Mouse (Mus musculus): ENCODE data around the gene Slc22a14. TPM values are rescaled to one million over a fixed set of nuclear protein-coding genes. Genes with fewer than 3 reads are reported as not detected.

Gene Slc22a14
- polyA plus RNA-seq, 1 experiment from 2014 or later: not detected

DNA sequence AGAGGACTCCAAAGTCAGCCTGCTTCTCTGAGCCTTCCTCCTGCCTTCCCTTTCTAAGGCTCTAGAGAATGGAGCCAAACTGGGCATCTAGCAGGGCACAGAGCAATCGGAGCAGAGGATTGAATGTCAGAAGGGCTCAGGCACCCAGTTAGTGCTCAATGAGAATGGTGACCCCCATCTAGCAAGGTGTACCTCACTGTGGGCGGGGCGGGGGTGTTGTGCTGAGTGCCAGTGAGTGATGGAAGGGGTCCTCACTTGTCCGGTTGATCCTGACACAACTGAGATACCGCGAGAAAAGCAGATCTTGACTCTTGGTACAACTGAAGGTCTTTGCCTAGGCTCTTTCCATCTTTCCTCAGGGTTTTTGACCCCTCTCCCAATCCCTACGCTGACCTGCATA lies 26.2 kb downstream of the Slc22a14 start:
- Histone ChIP-seq H3K9ac (peak overlapping the region; percentile 78), H3K4me1 (replicated peaks) (peaks cover 46% of the 10 kb centered on the region), H3K36me3 (peaks cover 18% of the 10 kb centered on the region), H3K27ac (0 out of 2 replicates have a peak overlapping the region, but pooled peaks have one; percentile 92), H3K4me2 (peak overlapping the region; percentile 94), H3K27me3 (no peaks in the 10 kb centered on the region), H3K4me3 (replicated peaks) (peak overlapping the region; percentile 84), H3K9me3 (replicated peaks) (no peaks in the 10 kb centered on the region)
- ATAC-seq (ENCODE audit: low read depth) (no peak), DNase-seq (peak; percentile 9)
- WGBS (ENCODE audit: insufficient replicate concordance): 26% methylated on average over 7 of the region's 7 CpGs

DNA sequence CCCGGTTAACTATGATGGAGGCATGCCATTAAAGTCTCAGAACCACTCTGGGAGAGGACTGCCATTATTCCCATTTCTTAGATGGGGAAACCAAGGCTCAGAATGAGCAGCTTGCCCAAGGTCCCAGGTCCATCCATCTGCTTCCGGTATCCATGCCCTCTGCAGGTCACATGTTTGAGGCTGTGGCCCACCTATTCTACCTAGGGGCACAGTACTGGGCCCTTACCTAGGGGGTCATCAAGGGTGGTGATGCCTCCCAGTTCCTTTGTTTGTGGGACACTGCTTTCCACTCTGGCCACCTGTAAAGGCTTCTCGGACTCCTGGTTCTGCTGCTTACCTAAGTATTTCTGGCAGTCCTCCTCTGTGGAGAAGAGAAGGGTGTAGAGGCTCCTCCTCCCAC lies 27.0 kb downstream of the Slc22a14 start:
- Histone ChIP-seq H3K4me1 (replicated peaks) (peaks cover 51% of the 10 kb centered on the region), H3K9ac (no peak overlapping the region), H3K36me3 (peaks cover 10% of the 10 kb centered on the region), H3K27me3 (no peaks in the 10 kb centered on the region), H3K9me3 (replicated peaks) (no peaks in the 10 kb centered on the region), H3K4me2 (peak overlapping the region; percentile 94), H3K27ac (no peak overlapping the region), H3K4me3 (replicated peaks) (no peak overlapping the region)
- DNase-seq (no peak), ATAC-seq (ENCODE audit: low read depth) (no peak)
- 83% methylated on average over 3 of the region's 3 CpGs for WGBS (ENCODE audit: insufficient replicate concordance)

DNA sequence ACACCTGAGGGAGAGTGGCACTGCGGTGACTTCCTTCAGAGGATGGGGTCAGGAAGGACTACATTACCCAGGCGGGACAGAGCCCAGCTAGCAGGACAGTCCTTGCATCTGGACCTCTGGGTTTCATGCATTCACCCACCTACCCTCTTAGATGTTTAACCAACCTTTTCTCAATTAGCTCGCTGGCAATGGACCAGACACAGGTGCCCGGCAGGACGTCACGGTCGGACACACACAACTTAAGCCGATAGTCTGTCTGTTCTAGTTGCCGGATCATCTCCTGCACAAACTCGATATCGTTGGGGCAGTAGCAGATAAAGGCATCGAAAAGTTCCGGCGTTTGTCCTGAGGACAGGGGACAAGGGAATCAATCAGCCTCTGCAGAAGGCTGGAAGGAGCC lies 27.5 kb downstream of the Slc22a14 start:
- WGBS (ENCODE audit: insufficient replicate concordance): 90% methylated on average over 14 of the region's 14 CpGs
- ATAC-seq (ENCODE audit: low read depth): no peak
- Histone ChIP-seq H3K36me3 (peaks cover 10% of the 10 kb centered on the region; the same call in 1 of the 2 replicates), H3K27ac (no peak overlapping the region), H3K9ac (no peak overlapping the region), H3K4me1 (replicated peaks) (peaks cover 50% of the 10 kb centered on the region), H3K4me2 (no peak overlapping the region), H3K4me3 (replicated peaks) (no peak overlapping the region), H3K27me3 (no peaks in the 10 kb centered on the region), H3K9me3 (replicated peaks) (no peaks in the 10 kb centered on the region)
- DNase-seq: no peak

DNA sequence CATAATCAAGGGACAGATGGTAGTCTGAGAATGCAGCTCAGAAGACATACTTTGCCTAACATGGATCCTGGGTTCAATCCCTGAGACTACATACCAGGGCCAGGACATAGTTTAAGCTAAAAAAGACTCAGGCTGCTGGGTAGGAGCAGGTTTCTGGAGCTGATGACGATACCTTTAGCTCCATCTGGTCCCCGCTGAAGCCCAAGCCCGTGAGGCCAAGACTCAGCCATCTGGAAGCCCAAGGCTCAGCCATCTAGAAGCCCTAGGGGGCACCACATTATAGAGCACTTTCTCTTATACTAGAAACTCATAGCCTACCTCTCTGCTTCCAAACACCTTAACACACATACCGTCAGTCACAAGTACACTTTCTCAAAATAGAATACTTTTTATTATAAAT lies 29.8 kb downstream of the Slc22a14 start:
- Histone ChIP-seq H3K36me3 (peaks cover 10% of the 10 kb centered on the region; the same call in 1 of the 2 replicates), H3K9me3 (replicated peaks) (no peaks in the 10 kb centered on the region), H3K4me3 (replicated peaks) (no peak overlapping the region), H3K4me2 (no peak overlapping the region), H3K9ac (no peak overlapping the region), H3K4me1 (replicated peaks) (peaks cover 35% of the 10 kb centered on the region), H3K27ac (no peak overlapping the region), H3K27me3 (no peaks in the 10 kb centered on the region)
- DNase-seq (no peak), ATAC-seq (ENCODE audit: low read depth) (no peak)
- 84% methylated on average over 4 of the region's 4 CpGs for WGBS (ENCODE audit: insufficient replicate concordance)

DNA sequence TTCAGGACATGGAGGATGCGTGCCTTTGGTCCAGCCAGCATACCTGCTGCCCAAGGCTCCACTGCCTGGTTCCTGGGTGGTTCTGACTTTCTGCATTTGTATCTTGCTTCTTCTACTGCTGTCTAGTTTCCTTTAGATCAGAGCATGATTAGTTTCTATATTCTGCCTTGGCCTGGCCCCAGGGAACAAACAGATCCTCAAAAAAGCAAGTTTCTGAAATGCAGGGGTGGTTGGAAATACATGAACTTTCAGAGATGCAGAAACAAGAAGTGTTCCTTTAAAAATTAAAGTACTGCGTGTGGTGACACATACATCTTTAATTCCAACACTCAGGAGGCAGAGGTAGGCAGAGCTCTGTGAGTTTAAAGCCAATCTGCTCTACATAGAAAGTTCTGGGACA lies 30.5 kb downstream of the Slc22a14 start:
- Histone ChIP-seq H3K9me3 (replicated peaks) (no peaks in the 10 kb centered on the region), H3K4me3 (replicated peaks) (no peak overlapping the region), H3K9ac (no peak overlapping the region), H3K27me3 (no peaks in the 10 kb centered on the region), H3K4me1 (replicated peaks) (peaks cover 28% of the 10 kb centered on the region), H3K4me2 (0 out of 2 replicates have a peak overlapping the region, but pooled peaks have one; percentile 4), H3K36me3 (peaks cover 10% of the 10 kb centered on the region; the same call in 1 of the 2 replicates), H3K27ac (no peak overlapping the region)
- DNase-seq (no peak), ATAC-seq (ENCODE audit: low read depth) (no peak)
- WGBS (ENCODE audit: insufficient replicate concordance): 63% methylated on average over 2 of the region's 2 CpGs

DNA sequence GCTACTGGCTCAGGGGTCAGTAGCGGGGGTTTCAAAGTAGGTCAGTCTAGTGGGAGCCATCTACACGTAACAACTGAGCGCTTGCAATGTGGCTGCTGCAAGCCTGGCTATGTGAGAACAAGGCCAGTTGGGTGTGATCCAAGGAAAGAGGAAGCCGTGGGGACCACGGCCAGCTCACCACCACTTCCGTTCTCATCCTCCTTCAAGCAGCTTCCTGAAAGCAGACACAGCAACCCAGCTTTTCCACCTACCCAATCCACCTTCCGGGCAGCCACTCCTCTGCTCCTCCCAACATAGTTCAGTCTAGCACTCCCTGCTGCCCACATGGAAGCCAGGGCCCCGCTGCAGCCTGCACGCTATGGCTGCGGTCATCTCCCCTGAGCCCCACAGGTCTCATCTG lies 31.0 kb downstream of the Slc22a14 start:
- ATAC-seq (ENCODE audit: low read depth) (no peak), DNase-seq (no peak)
- no peak overlapping the region for H3K9ac ChIP-seq
- 0 out of 2 replicates have a peak overlapping the region, but pooled peaks have one; percentile 4 for H3K4me2 ChIP-seq
- no peaks in the 10 kb centered on the region for H3K27me3 ChIP-seq
- WGBS (ENCODE audit: insufficient replicate concordance): 18% methylated on average over 10 of the region's 10 CpGs
- no peak overlapping the region for H3K27ac ChIP-seq
- no peaks in the 10 kb centered on the region for H3K9me3 ChIP-seq (replicated peaks)
- peaks cover 25% of the 10 kb centered on the region for H3K4me1 ChIP-seq (replicated peaks)
- peaks cover 10% of the 10 kb centered on the region; the same call in 1 of the 2 replicates for H3K36me3 ChIP-seq
- no peak overlapping the region for H3K4me3 ChIP-seq (replicated peaks)

DNA sequence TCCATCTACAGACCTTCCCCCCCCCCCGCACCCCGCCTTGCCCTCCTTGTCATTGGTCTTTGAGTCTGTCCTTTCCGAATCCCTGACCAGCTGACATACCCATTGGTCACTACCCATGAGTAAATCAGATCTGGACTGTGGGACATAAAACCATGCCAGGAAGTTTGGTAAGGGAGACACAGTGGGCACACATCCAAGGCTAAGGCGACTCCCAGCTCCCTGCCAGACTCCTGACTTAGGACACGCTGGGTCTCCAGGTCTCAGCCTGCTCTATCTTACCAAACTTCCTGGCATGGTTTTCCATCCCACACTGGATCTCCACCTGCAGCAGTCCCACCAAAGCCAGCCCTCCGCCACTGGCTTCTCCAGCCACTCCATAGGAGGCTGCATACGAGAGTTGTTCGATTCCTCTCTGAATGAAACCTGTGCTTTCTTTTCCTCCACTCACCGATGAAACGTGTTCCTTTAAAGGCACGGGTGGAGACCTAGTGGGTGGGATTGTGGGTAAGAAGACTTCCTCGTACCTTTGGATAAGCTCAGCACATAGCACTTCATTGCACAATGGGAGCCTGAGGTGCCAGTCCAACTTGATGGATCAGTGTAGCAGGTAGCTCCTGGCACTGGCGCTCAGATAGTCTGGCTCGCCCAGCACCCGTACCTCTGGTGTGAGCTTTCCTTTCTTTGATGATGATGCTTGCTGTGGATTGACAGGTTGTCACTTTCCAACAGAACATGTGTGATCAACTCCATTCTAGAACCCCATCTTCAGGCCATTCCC lies 35.0 kb downstream of the Slc22a14 start:
- WGBS (ENCODE audit: insufficient replicate concordance): 73% methylated on average over 15 of the region's 15 CpGs

DNA sequence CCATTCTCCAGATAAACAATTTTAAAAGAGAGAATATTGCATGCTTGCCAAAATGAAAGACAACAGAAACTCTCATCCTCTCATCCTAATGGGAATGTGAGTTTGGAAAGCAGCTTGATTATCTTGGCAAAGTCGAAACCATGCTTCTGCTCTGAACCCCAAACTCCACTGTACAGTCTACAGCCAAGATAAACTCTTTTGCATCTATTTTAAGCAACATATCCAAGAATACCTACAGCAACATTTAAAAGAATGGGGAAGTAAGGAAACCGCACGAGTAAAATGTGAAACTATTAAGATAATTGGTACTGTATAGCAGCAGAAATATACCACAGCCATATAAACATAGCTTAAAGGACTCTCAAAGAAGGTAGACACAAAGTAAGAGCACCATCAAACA lies 36.9 kb downstream of the Slc22a14 start:
- DNase-seq (no peak), ATAC-seq (ENCODE audit: low read depth) (no peak)
- no peaks in the 10 kb centered on the region for H3K9me3 ChIP-seq (replicated peaks)
- no peaks in the 10 kb centered on the region for H3K36me3 ChIP-seq
- H3K4me1 ChIP-seq (replicated peaks): peaks cover 10% of the 10 kb centered on the region
- H3K27ac ChIP-seq: no peak overlapping the region
- H3K4me3 ChIP-seq (replicated peaks): no peak overlapping the region
- H3K9ac ChIP-seq: no peak overlapping the region
- H3K4me2 ChIP-seq: no peak overlapping the region
- 39% methylated on average over 3 of the region's 3 CpGs for WGBS (ENCODE audit: insufficient replicate concordance)
- no peaks in the 10 kb centered on the region for H3K27me3 ChIP-seq

More for the DNA sequence above, 35.0 kb downstream of the Slc22a14 start:
- Histone ChIP-seq H3K9ac (no peak overlapping the region), H3K4me2 (no peak overlapping the region), H3K4me1 (replicated peaks) (peaks cover 11% of the 10 kb centered on the region), H3K27me3 (no peaks in the 10 kb centered on the region), H3K9me3 (replicated peaks) (no peaks in the 10 kb centered on the region), H3K27ac (no peak overlapping the region), H3K36me3 (no peaks in the 10 kb centered on the region), H3K4me3 (replicated peaks) (no peak overlapping the region)
- no peak for DNase-seq
- ATAC-seq (ENCODE audit: low read depth): no peak

DNA sequence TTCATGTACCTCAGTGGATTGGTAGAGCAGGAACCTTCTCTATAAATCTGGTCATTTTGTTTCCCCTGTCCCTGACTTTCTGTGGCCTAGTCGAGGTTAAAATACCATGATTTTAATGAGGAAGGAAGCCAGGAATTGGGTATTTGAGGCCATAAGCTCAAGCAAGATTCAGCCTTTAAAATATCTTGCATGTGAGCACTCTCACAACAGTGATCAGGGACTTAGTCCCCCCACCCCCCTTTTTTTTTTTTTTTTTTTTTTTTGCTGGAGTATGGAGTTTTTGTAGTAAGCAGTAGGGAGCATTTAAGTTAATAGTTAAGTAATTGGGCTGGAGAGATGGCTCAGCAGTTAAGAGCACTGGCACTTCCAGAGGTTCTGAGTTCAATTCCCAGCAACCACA lies 41.2 kb downstream of the Slc22a14 start:
- 38% methylated on average over 1 of the region's 1 CpGs for WGBS (ENCODE audit: insufficient replicate concordance)
- no peaks in the 10 kb centered on the region for H3K36me3 ChIP-seq
- H3K4me1 ChIP-seq (replicated peaks): peaks cover 38% of the 10 kb centered on the region
- no peaks in the 10 kb centered on the region for H3K27me3 ChIP-seq
- no peak overlapping the region for H3K27ac ChIP-seq
- H3K4me3 ChIP-seq (replicated peaks): peak overlapping the region; percentile 84
- peak overlapping the region; percentile 85; the same call in 1 of the 2 replicates for H3K9ac ChIP-seq
- ATAC-seq (ENCODE audit: low read depth) (no peak), DNase-seq (no peak)
- no peaks in the 10 kb centered on the region for H3K9me3 ChIP-seq (replicated peaks)
- H3K4me2 ChIP-seq: peak overlapping the region; percentile 89

DNA sequence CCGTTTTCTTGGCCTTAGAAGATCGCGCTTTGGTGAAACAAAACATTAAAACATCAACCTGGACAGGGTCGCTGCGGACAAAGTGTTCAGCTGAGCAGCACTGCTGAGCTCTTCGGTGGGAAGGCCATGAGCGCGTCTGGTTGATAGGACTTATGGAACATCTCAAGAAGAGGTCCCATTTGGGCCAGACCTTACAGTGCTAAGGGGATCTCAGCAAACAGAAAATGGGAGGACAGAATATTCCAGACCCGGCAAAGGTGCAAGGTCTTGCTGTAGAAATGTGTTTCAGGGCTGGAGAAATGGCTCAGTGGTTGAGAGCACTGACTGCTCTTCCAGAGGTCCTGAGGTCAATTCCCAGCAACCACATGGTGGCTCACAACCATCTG lies 42.1 kb downstream of the Slc22a14 start:
- peaks cover 3% of the 10 kb centered on the region for H3K36me3 ChIP-seq
- 3% methylated on average over 9 of the region's 9 CpGs for whole genome bisulfite sequencing (ENCODE audit: insufficient replicate concordance)
- H3K9me3 ChIP-seq (replicated peaks): no peaks in the 10 kb centered on the region
- DNase-seq (no peak), ATAC-seq (ENCODE audit: low read depth) (no peak)
- peak overlapping the region; percentile 99 for H3K27ac ChIP-seq
- no peaks in the 10 kb centered on the region for H3K27me3 ChIP-seq
- H3K4me3 ChIP-seq (replicated peaks): peak overlapping the region; percentile 84
- H3K4me2 ChIP-seq: peak overlapping the region; percentile 89
- peak overlapping the region; percentile 85 for H3K9ac ChIP-seq
- peaks cover 38% of the 10 kb centered on the region for H3K4me1 ChIP-seq (replicated peaks)

DNA sequence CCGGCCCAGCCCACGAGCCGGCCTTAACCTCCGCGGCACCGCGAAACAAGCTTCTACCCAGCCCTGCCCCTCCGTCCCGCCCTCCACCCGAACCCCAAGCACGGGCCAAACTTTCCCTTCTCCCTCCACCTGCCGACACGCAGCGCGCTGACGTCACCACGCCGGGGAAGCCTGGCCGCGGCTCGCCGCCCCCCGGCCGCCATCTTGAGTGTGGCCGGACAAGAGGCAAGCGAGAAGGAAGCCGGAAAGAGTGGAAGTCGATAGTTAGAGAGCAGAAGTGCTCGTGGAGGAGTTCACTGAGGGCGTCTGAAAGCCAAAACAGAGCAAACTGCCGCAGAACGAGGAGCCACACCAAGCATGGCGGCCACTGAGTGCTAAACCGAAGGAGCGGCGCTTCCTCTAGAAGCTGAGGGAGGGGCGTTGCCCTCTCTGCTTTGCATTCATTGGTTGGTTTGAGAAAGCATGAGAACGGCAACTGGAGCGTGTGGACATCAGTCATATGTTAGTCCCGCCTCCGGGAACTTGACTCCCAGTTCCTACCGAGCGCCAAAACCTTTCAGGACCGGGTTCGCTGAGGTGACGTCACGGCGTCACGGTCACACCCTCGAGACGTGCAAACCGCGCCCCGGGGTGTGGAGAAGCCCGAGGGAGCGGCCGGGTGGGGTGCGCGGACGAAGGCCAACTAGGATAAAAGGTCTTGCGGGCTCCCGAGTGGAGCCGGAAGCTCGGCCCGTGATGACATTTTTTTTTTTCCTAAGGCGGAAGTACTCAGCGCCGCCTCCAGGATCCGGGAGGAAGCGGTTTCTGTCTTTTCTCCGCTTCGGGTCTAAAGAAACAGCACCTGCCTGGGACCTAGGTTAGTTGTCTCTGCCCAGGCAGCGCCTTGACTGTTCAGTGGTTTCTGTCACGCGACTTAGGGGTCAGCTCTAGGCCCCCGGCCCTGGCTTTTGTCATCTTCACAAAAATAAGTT lies 42.8 kb downstream of the Slc22a14 start, which contains the start of gene Oxsr1:
Gene Oxsr1, minus strand, starts transcription at position 139 of the 971 bp plus-strand sequence.
- no peaks in the 10 kb centered on the region for H3K9me3 ChIP-seq (replicated peaks)
- WGBS (ENCODE audit: insufficient replicate concordance): under 1% methylated on average over 76 of the region's 76 CpGs
- DNase-seq: peak; percentile 99

More for the DNA sequence above, 42.8 kb downstream of the Slc22a14 start, which contains the start of gene Oxsr1:
- Histone ChIP-seq H3K36me3 (peaks cover 4% of the 10 kb centered on the region), H3K4me1 (replicated peaks) (peaks cover 38% of the 10 kb centered on the region), H3K4me2 (peak within 1 kb of the TSS; percentile 99), H3K27ac (peak within 1 kb of the TSS; percentile 99), H3K9ac (peak within 1 kb of the TSS; percentile 95), H3K27me3 (no peaks in the 10 kb centered on the region), H3K4me3 (replicated peaks) (peak within 1 kb of the TSS; percentile 84)
- peak; percentile 94 for ATAC-seq (ENCODE audit: low read depth)

Measured in liver, embryonic 13.5 days (tissue).